Mouse (Mus musculus) embryonic fibroblast, embryonic 13.5 days (primary cell): ENCODE measurements around the gene Pi4k2a. TPM values are rescaled to one million over a fixed set of nuclear protein-coding genes. Genes with fewer than 3 reads are reported as not detected.

Experiments used
- H3K27ac ChIP-seq: 2 replicates; pipeline ENCODE4 v1.5.1; 2012; ENCODE audit warnings: low read length, control low read depth, inconsistent platforms; ENCODE audit not compliant: insufficient read depth
- H3K4me1 ChIP-seq: 2 replicates; pipeline ENCODE4 v1.6.1; 2011; ENCODE audit warnings: low read length; ENCODE audit not compliant: control insufficient read depth, insufficient read depth
- H3K4me3 ChIP-seq: 2 replicates; pipeline ENCODE4 v1.5.1; 2011; ENCODE audit warnings: mild to moderate bottlenecking, control low read depth, low read length; ENCODE audit not compliant: insufficient read depth
- CTCF ChIP-seq: IDR thresholded peaks from 2 replicates; pipeline ENCODE4 v1.5.1; 2011; ENCODE audit warnings: mild to moderate bottlenecking, control low read depth, low read length, moderate library complexity, borderline replicate concordance; ENCODE audit not compliant: insufficient read depth
- POLR2A ChIP-seq: IDR thresholded peaks from 2 replicates; pipeline ENCODE4 v1.6.1; 2011; ENCODE audit warnings: low read depth, mild to moderate bottlenecking, control low read depth, low read length, moderate library complexity
- polyA plus RNA-seq: library from polyadenylated mRNA; stranded (reverse); fragments of >200 nt; gene quantifications from 2 replicates; pipeline ENCODE4 v1.2.4, GENCODE M21; 2011; ENCODE audit warnings: low read depth; ENCODE audit not compliant: missing spikeins, insufficient read length

Pi4k2a gene
- 25.6 and 27.7 TPM in 2 replicates for polyA plus RNA-seq

- Histone ChIP-seq H3K27ac (peak within 1 kb of the TSS; percentile 77), H3K4me1 (peaks cover 6% of the 10 kb centered on the region; the same call in 1 of the 2 replicates), H3K4me3 (peak within 1 kb of the TSS; percentile 83)
- no peak for TF ChIP-seq CTCF
- peak; percentile 88 for TF ChIP-seq POLR2A
Measured at GRCm38 (mm10) chr19:42089748-42090595, at the start of gene Pi4k2a. Pi4k2a (plus strand) TSS chr19:42090470.

DNA sequence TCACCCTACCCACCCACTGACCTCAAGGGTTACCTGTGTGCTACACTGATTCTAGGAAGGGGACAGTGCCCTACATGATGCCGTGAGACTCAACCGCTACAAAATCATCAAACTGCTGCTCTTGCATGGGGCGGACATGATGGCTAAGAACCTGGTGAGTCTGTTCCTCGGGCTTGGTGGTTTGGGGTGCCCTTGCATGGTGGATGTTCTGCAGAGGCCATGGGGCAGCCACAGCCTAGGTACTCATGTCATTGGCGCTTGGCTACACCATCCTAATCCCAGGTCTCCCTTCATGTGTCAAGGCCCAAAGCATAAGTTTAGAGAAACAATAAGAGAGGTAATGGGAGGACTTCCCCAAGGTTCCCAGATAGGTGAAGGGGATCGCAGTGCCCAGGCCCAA lies 46.3 kb upstream of the Pi4k2a start:
- TF ChIP-seq CTCF = no peak
- TF ChIP-seq POLR2A = no peak
- H3K4me1 ChIP-seq = no peaks in the 10 kb centered on the region

GRCm38 (mm10) chr19:42045269-42046102 lies 44.8 kb upstream of the Pi4k2a start, which contains the start of gene Hoga1:
Hoga1 (plus strand) TSS chr19:42045610.
- TF ChIP-seq CTCF = peak; percentile 85
- TF ChIP-seq POLR2A = no peak
- H3K4me3 ChIP-seq = no peak within 1 kb of the TSS
- H3K27ac ChIP-seq = no peak within 1 kb of the TSS
- H3K4me1 ChIP-seq = no peaks in the 10 kb centered on the region

More for the DNA sequence above, 46.3 kb upstream of the Pi4k2a start:
- Histone ChIP-seq H3K4me3 (no peak overlapping the region), H3K27ac (no peak overlapping the region)

DNA sequence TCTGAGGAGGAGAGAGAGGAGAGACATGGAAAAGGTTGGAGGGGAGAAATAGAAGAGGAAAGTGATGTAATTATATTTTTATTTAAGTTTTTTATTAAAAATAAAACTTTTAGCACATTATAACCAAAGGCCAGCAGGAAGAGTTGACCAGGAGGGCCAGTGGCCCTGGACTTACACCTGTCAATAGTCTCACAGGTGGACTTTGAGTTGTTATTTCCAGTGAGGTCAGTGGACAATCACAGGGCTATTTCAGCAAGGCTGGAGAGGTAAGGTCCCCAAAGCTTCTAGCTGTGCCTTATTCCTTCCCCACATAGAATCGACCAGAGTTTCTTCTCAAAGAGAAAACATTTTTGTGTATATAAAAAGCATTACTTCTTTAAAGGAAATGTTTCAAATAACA lies 40.0 kb upstream of the Pi4k2a start:
- no peak overlapping the region for H3K4me3 ChIP-seq
- TF ChIP-seq POLR2A (no peak), CTCF (no peak)
- no peak overlapping the region for H3K27ac ChIP-seq
- no peaks in the 10 kb centered on the region for H3K4me1 ChIP-seq

DNA sequence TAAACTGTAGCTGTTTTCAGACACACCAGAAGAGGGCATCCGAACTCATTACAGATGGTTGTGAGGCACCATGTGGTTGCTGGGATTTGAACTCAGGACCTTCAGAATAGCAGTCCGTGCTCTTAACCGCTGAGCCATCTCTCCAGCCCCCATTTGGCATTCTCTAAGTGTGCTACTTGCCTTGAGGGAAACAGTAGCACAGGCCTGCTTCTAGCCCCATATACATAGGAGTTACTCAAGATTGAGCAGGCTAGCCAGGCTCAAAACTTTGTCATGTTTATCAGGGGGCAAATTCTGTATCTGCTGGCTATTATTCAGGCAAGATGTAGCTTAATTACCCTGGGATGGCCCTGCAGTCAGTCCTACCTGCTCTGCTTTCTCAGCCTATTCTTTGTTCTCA lies 38.9 kb upstream of the Pi4k2a start:
- TF ChIP-seq CTCF (no peak), POLR2A (no peak)
- no peak overlapping the region for H3K4me3 ChIP-seq
- no peak overlapping the region for H3K27ac ChIP-seq
- H3K4me1 ChIP-seq = no peaks in the 10 kb centered on the region

DNA sequence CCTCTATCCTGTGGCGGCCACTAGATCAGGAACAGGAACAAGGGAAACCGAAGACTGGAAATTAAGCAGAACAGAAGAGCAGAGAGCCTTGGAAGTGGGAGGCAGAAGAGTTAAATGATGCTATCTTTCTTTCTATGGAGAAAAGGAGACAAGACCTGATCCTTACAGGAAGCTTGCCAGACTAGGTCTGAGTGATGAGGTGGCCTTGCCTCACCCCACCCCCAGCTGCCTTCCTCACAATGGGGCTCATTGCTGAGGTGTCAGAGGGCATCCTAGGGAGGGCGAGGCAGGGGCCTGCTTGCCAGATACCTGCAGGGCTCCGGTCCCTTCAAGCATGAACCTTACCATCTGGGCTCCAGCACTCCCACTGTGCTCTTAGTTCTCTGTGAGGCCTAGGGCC lies 38.3 kb upstream of the Pi4k2a start, which contains the start of gene 4933411K16Rik:
TSS of gene 4933411K16Rik (plus strand) at position 301 of the 400 bp plus-strand sequence.
- Histone ChIP-seq H3K4me1 (no peaks in the 10 kb centered on the region), H3K27ac (no peak within 1 kb of the TSS), H3K4me3 (no peak within 1 kb of the TSS)
- TF ChIP-seq POLR2A = no peak
- TF ChIP-seq CTCF = no peak

- TF ChIP-seq POLR2A = no peak
- no peak for TF ChIP-seq CTCF
- Histone ChIP-seq H3K27ac (no peak overlapping the region), H3K4me1 (no peaks in the 10 kb centered on the region), H3K4me3 (no peak overlapping the region)
Measured at GRCm38 (mm10) chr19:42054255-42054654, 36.0 kb upstream of the Pi4k2a start.

DNA sequence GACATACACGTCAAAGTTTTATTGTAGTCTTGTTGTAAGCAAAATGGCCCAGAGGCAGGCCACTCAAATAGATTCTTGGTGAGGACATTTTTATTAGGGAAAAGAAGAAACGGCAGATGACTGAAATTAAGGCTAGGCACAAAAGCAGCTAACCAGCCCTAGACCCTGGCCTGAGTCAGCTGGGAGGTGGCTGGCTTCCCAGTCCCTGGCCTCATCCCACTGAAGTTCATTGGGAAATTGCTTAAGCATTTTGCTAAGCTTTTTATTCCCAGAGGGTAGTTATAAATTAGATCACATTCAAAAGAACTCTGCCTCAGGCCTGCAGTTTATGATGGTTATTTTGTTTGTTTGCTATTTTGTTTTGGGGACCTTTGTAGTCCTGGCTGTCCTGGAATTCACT lies 34.4 kb upstream of the Pi4k2a start:
- H3K4me1 ChIP-seq = no peaks in the 10 kb centered on the region
- no peak overlapping the region for H3K27ac ChIP-seq
- no peak for TF ChIP-seq POLR2A
- TF ChIP-seq CTCF = no peak
- no peak overlapping the region for H3K4me3 ChIP-seq

- Histone ChIP-seq H3K27ac (no peak overlapping the region), H3K4me1 (no peaks in the 10 kb centered on the region), H3K4me3 (no peak overlapping the region)
- TF ChIP-seq POLR2A = no peak
- no peak for TF ChIP-seq CTCF
Measured at GRCm38 (mm10) chr19:42056719-42057409, 33.4 kb upstream of the Pi4k2a start.
